Mouse (Mus musculus): Measurements from ENCODE around the gene 1810009A15Rik.

DNA sequence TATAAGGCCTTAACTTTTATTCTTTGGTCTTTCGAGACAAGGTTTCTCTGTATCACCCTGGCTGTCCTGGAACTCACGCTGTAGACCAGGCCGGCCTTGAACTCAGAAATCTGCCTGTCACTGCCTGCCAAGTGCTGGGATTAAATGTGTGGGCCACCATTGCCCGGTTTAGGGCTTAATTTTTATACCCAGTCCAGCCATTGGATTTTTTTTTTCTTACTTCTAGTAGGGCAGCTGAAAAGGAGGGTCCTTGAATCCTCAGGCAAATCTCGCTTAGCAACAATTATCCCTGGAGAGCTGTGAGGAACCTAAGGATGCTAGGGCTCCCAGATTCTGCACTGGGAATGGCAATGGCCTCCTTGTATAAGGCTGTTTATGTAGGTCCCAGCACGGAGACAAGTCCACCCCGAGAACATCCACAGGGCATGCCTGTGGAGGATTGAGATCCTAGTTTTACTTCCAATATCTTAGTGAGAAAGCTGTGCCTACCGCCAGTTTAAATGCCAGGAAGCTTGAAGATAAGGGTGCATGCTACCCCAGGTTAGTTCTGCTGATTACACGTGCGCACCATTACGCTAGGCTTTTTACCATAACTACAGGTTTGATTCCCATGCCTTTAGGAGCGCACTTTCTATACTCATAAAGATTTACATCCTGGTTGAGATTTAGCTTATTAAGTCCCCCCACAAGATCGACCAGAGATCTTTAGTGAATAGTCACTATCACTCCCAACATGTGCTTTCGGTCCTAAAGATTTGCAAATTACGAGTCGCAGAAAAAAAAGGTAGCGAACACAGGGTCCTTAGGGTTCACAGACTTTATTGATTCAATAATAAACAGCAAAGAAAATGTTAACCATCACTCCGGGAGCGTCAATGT is 829 bp upstream of the 1810009A15Rik start:
- TF ChIP-seq POLR2A (IDR thresholded peaks at IDR 0.05; ENCODE audit: borderline replicate concordance, control insufficient read depth, low read depth, low read length) (no peak), CTCF (IDR thresholded peaks at IDR 0.05; ENCODE audit: control insufficient read depth, insufficient read depth, low read length) (no peak)

All from bone marrow, adult 2 months (tissue).